Mouse (Mus musculus): ENCODE measurements around the gene 4933427I04Rik. TPM values are rescaled to one million over a fixed set of nuclear protein-coding genes. Genes with fewer than 3 reads are reported as not detected.

The 4933427I04Rik gene
- total RNA-seq, 2 experiments from 2014 or later, result not detected

Other genes with a start within 250 kb of the 4933427I04Rik start
- gene Macf1, start 175.3 kb upstream of the 4933427I04Rik start, total RNA-seq (2021), result 100 to 1,000 TPM; 230 to 254 TPM
- gene Ndufs5, start 141.5 kb upstream of the 4933427I04Rik start, total RNA-seq (2021), result 100 to 1,000 TPM; 460 to 471 TPM
- 10 to 100 TPM; 23.2 to 25.4 TPM for gene Akirin1, start 109.3 kb upstream of the 4933427I04Rik start, total RNA-seq (2021)
- not detected for gene Rhbdl2, start 71.8 kb upstream of the 4933427I04Rik start, total RNA-seq (2021)
- gene Mycbp, start 45.2 kb downstream of the 4933427I04Rik start, total RNA-seq (2021), result 10 to 100 TPM; 20.9 to 25.0 TPM
- 10 to 100 TPM; 35.8 to 39.9 TPM for gene Rragc, start 57.8 kb downstream of the 4933427I04Rik start, total RNA-seq (2021)
- gene 4930535I16Rik, start 58.3 kb downstream of the 4933427I04Rik start, total RNA-seq (2021), result not detected